Mouse (Mus musculus) CD4-positive, CD25-positive, alpha-beta regulatory T cell, adult 4 months (primary cell): Measurements from ENCODE around the gene Celsr2. TPM values are rescaled to one million over a fixed set of nuclear protein-coding genes. Genes with fewer than 3 reads are reported as not detected.

Experiments
- ATAC-seq: one replicate; pipeline ENCODE4 v1.8.0; 2017
- polyA plus RNA-seq, 2 experiments: library from polyadenylated mRNA; unstranded; fragments of 100-300 nt; shearing (Covaris generic); gene quantifications; one replicate each; pipeline ENCODE4 v1.2.1; 2017

Celsr2 gene
- polyA plus RNA-seq, result 1 to 10 TPM in 1 of 2 experiments, under 1 TPM in 1; 0.61 to 2.1 TPM

DNA sequence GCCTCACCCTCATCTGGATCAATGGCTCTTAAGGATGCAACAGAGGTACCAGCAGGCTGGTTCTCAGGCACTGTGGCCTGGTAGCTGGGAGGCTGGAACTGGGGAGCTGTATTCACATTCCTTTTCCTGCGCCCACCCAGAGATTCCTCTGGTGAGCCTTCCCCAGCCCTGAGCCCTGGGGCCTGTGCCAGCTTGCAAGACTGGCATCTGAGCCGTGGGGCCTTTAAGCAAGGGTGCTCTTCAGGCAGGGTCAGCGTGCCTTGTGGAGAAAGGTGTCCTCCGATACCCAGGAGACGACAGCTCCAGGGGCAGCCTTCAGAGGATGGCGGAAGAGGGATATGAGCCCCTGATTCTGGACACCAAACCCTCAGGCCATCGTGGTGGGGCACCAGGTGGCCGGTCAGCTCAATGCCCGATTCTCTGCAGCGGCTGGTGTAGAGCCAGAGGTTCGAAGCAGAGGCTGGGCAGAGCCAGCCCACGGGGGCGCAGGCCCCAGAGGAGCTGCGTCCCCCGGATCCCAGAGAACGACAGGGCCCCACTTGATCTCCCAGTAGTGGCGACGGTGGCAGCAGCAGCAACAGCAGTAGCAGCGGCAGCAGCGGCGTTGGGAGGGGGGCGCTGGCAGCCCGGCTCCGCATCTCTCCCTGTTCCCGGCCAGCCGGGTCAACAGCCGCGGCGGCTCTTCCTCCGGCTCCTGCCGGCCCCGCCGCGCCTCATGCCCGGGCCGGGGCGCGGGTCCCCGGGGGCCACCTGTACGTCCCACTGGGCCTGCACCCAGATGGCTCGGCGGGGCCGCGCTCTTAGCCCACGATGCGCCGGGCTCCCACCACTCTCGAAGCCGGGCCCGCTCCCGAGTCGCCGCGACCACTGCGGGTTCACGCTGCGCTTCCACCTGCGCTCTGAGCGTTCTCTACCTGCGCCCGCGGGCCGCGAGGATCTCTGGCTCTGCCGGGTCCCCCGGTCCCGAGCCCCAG is at the start of gene Celsr2:
TSS of gene Celsr2 (minus strand) at position 696 of the 974 bp plus-strand sequence.
- ATAC-seq, result peak; percentile 33

- ATAC-seq, result peak; percentile 90
Measured at GRCm38 (mm10) chr3:108458866-108459265, 43.5 kb upstream of the Celsr2 start.

DNA sequence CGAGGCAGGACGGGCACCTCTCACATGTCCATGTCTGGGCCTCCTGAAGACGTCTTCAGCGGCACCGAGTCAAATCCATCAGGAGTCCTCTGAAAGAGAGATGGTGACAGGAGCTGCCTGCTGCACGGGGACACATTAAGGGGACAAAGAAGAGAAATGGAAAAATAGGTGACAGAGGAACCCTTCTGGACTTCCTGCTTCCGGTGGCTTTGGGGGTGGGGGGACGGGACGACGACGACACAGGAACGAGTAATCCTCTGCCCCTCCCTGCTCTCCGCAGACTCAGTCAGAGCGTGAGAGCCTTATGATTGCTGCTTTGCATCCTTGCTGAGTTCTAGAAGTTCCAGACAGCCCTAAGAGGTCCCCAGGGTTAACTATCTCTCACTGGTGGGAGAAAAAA is 43.0 kb upstream of the Celsr2 start:
- peak; percentile 80 for ATAC-seq

DNA sequence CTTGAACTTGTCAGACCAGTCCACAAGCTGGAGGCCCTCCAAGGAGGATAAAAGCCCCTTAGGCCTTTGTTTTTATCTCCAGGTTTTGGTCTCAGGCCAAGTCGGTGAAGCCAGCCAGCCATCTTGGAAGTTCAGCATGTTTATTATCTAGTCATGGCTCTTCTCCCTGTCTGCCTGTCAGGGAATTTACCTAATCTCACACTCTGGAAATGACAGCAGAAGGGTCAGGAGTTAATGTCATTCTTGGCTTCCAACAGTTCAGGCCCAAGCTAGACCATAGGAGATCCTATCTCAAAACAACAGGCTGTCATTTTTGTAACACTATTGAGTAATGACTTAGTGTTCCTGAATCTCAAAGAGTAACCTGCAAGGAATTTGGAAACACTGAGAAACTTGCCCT is 38.8 kb upstream of the Celsr2 start:
- no peak for ATAC-seq

DNA sequence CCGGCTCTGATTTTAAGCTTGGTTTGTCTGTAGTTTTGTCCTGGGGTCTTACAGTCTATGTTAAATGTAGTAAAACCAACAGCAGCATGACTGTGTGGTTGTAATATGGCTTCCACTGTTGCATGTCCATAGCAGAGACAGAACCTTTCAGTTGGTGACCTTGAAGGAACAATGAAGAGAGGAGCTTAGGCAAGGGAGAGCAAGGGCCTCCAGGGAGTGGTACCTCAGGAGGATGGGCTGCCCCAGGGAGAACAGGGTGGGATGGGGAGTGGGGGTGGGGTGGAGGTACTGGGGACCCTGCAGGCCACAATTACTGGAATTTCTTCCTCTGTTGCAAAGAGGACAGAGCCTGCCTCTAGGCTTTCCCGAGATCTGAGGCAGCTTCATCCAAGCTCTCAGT is 36.6 kb upstream of the Celsr2 start:
- no peak for ATAC-seq

GRCm38 (mm10) chr3:108445366-108445705 is 30.0 kb upstream of the Celsr2 start:
- ATAC-seq, result no peak

- ATAC-seq, result peak; percentile 89
Measured at GRCm38 (mm10) chr3:108444698-108445365, 29.5 kb upstream of the Celsr2 start, which contains the start of gene Sars. Sars (minus strand) TSS chr3:108445209.

- peak; percentile 80 for ATAC-seq
Measured at GRCm38 (mm10) chr3:108444029-108444428, 28.7 kb upstream of the Celsr2 start.

DNA sequence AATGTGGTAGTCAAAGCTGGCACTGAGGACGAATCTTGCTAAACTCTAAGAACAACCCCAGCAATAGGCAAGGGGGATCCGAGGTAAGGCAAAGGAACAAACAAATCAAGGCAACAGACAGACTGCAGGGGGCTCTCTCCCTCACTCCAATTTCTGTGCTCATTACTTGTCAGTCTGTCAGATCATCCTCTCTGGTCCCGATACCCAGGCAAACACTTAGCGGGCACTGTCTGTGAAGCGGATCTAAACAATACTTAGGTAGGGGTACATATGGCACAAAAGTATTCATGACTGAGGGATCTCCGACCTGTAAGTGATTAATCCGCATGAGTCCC is 21.0 kb upstream of the Celsr2 start:
- ATAC-seq, result no peak

- ATAC-seq, result peak; percentile 67
Measured at GRCm38 (mm10) chr3:108435701-108436379, 20.5 kb upstream of the Celsr2 start.

GRCm38 (mm10) chr3:108433881-108434495 is 18.6 kb upstream of the Celsr2 start:
- ATAC-seq, result no peak

- ATAC-seq, result no peak
Measured at GRCm38 (mm10) chr3:108433188-108433880, 18.0 kb upstream of the Celsr2 start.

DNA sequence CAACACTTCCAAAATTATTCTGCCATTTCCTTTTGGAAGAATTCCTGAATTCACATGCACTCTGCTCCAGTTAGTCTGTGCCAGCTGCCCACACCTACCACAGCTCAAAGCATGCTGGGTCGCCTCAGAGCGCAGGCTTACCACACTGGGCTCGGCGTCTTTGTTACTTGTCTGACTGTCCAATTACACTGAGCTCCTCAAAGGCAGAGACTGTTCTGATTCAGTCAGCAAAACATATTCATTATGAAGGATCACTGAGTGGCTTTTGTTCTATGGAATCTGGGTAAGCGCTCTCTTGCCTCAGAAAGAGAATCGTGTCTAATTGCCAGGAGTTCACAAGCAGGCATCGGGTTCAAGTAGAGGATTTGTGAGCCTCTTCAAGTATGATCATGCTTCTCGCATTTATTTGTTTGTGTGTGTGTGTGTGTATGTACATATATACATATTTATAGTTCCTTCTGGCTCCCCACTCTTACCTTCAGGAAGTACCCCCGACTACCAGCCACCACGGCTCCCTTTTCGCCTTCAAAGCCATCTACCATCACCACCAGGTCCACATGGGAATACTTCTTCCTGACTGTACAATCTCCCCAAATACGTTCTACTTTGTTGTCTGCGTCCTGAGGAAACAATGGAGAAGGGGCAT is 17.3 kb upstream of the Celsr2 start:
- ATAC-seq, result no peak

DNA sequence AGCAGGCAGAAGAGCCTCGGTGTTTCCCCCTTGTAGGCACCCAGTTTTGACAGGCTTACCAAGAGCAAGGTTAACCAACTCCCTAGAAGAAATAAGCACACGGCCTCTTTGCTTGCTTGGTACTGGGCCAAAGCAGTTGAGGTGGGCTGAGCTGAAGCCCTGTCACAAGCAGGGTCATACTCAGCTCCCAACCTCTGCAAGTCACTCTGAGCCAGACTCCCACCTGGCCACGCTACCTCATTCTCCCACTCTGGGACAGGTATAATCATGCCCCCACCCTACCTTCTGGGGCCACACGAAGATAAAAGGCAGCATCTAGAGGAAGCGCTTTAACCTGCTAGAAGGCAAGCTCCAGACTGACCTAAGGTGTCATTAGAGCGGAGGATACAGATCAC is 10.3 kb upstream of the Celsr2 start:
- no peak for ATAC-seq

GRCm38 (mm10) chr3:108424944-108425623 is 9.7 kb upstream of the Celsr2 start:
- ATAC-seq, result no peak

DNA sequence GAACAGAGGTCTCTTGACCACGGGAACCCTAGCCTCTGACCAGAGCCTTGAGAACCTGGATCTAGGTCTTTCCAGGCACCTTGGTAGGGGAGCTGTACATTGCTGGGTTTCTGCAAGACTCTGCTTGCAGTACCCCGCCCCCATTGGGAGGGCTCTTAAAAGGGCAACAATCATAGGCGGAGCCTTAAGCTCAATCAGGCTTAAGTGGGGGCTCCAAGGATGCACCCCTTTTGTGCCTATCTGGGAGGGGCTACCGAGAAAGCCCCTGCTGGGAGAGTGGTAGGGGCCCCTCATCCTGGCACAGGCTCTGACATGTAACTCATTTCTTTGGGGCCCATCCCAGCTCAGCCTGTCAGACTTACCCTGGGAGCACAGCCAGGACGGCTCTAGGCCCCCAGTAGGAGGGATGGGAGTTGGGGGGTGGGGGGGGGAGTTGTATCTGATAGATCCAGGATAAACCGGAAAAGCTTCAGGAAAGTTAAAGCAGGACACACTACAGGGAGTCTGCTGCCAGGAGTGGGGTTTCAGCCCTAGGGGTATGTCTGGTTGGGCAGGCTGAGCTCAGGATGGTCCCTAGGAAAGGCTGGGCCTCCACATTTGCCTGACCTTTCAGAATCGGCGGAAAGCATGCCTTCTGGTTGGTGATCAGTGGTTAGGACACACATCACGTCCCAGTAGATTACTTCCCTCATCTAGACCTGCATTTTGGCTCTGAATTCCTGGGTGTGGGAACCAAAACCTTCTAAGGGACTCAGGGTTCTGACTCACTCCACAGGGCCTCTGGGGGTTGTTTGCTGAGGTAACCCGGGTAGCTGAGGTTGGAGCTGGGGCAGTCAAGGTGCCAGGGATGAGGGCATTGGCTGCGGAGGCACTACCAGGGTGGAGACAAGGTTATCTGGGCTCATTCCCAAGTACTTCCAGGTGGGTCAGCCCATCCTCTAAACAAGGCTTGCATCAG is 8.8 kb upstream of the Celsr2 start:
- ATAC-seq, result peak; percentile 78

DNA sequence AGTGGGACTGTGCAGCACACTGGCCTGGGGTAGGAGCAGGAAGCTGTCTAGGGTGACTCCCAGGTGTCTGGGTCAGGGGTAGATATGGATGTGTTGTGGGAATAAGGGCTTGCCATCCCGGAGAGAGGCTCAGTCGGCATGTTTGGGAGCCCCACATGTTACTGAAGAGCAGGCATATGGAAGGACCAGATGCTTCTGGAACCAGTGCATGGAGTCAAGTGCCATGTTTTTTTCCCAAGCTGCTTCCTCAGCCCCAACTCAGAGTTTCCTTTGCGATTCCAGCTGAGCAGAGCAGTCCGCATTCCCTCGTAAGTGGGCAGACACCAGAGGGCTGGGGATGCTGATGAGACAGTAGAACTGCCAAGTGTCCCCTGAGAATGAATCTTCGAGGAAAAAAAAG is 7.7 kb upstream of the Celsr2 start:
- no peak for ATAC-seq

DNA sequence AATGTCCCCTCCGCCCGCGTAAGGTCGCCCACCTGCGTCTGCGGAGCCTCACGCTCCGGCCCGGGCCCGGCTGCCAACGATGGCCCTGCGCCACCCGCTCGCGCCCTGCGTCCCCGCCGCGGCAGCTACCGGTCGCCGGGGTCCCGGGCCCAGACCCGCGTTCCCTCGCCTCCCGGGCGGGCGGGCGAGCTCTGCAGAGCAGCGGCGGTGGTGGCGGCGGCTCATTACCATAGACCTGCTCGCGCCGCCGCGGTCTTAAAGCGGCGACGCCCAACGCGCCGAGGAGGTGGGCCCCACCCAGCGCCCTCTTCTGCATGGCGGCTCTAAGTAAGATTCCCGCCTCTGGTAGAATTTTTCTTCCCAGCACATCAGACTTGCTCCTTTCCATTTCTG is 475 bp upstream of the Celsr2 start:
- peak; percentile 97 for ATAC-seq

DNA sequence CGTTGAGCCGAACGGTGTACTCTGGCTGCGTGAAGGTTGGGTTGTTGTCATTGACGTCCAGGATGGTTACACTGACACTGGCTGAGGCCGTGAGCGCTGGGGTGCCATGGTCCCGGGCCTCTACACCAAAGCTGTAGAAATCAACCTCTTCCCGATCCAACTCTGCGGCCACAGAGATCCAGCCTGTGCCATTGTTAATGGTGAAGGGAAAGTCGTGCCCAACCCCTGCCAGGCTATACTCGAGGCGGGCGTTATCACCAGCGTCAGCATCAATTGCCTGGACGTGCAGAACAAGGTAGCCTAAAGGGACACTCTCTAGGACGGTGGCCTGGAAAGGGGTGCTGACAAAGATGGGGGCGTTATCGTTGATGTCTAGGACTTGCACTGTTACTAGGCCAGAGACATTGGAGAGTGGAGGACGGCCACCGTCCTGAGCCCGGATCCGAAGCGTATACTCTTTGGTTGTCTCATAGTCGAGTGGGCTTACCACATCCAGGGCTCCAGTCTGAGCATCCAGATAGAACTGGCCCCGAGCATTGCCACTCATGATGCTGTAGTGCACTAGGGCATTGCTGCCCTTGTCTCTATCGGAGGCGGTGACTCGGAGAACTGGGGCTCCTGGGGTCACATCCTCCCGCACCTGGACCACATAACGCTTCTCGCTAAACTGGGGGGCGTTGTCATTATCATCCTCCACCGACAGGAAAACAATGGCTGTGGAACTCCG is 1.6 kb downstream of the Celsr2 start:
- ATAC-seq, result no peak
